Mouse (Mus musculus) MEL (cell line): ENCODE results near the gene Dagla. TPM values are rescaled to one million over a fixed set of nuclear protein-coding genes. Genes with fewer than 3 reads are reported as not detected.

ENCODE experiments used
- DNase-seq: peaks from one replicate; pipeline ENCODE4 v3.0.0; 2011; ENCODE audit warnings: low read depth, low spot score
- H3K27ac ChIP-seq: 2 replicates; pipeline ENCODE4 v1.5.1; 2012; ENCODE audit warnings: low read depth, mild to moderate bottlenecking, control low read depth, low read length, moderate library complexity; ENCODE audit not compliant: control insufficient read depth
- H3K27me3 ChIP-seq, 2 experiments: fragments of 150-350 bp in 1 of 2; sonication (generic) in 1 of 2; 2 replicates each; pipeline ENCODE4 v1.6.1; 2012; ENCODE audit warnings: low read length in 2 of 2, mild to moderate bottlenecking in 2 of 2, improper control_type of control experiment in 1 of 2, moderate library complexity in 1 of 2; ENCODE audit not compliant: insufficient read depth in 2 of 2, control insufficient read depth in 1 of 2
- H3K36me3 ChIP-seq, 2 experiments: 2 replicates each; pipeline ENCODE4 v1.6.1; 2012 to 2014; ENCODE audit warnings: low read length in 2 of 2, improper control_type of control experiment in 1 of 2, inconsistent platforms in 1 of 2, mild to moderate bottlenecking in 1 of 2; ENCODE audit not compliant: insufficient read depth in 2 of 2, control insufficient read depth in 1 of 2
- H3K4me1 ChIP-seq, 2 experiments: fragments of 150-350 bp in 1 of 2; sonication (generic) in 1 of 2; 2 replicates each; pipeline ENCODE4 v1.6.1; 2012; ENCODE audit warnings: low read length in 2 of 2, improper control_type of control experiment in 1 of 2, mild to moderate bottlenecking in 1 of 2; ENCODE audit not compliant: insufficient read depth in 2 of 2, control insufficient read depth in 1 of 2
- H3K4me3 ChIP-seq, 2 experiments: fragments of 150-350 bp in 1 of 2; sonication (generic) in 1 of 2; 2 replicates each; pipeline ENCODE4 v1.5.1; 2012; ENCODE audit warnings: low read depth in 2 of 2, low read length in 2 of 2, mild to moderate bottlenecking in 2 of 2, moderate library complexity in 2 of 2, control low read depth in 1 of 2, improper control_type of control experiment in 1 of 2; ENCODE audit not compliant: control insufficient read depth in 1 of 2, insufficient read depth in 1 of 2
- H3K79me2 ChIP-seq: 2 replicates; pipeline ENCODE4 v1.6.1; 2012; ENCODE audit warnings: mild to moderate bottlenecking, low read length, moderate library complexity; ENCODE audit not compliant: control insufficient read depth, poor library complexity, insufficient read depth
- H3K9ac ChIP-seq: 2 replicates; pipeline ENCODE4 v1.6.1; 2012; ENCODE audit warnings: low read depth, mild to moderate bottlenecking, control low read depth, low read length, moderate library complexity; ENCODE audit not compliant: control insufficient read depth, poor library complexity, severe bottlenecking
- H3K9me3 ChIP-seq: fragments of 150-350 bp; sonication (generic); replicated peaks from 2 replicates; pipeline ENCODE4 v1.6.1; 2012; ENCODE audit warnings: mild to moderate bottlenecking, low read length, improper control_type of control experiment, moderate library complexity; ENCODE audit not compliant: insufficient read depth
- CHD1 ChIP-seq: IDR thresholded peaks from 2 replicates; pipeline ENCODE4 v1.6.1; 2012; ENCODE audit warnings: low read depth, mild to moderate bottlenecking, inconsistent platforms, low read length, improper control_type of control experiment
- CTCF ChIP-seq, 3 experiments: IDR thresholded peaks in 2 of 3; conservative IDR thresholded peaks in 1 of 3; 2 replicates each; pipeline ENCODE4 v1.5.1; 2011 to 2012; ENCODE audit warnings: low read length in 3 of 3, low read depth in 2 of 3, mild to moderate bottlenecking in 2 of 3, improper control_type of control experiment in 1 of 3, inconsistent platforms in 1 of 3, mixed read lengths in 1 of 3, moderate library complexity in 1 of 3; ENCODE audit not compliant: control insufficient read depth in 1 of 3, insufficient read depth in 1 of 3, poor library complexity in 1 of 3, severe bottlenecking in 1 of 3
- E2F4 ChIP-seq: IDR thresholded peaks from 2 replicates; pipeline ENCODE4 v1.6.1; 2011; ENCODE audit warnings: low read depth, low read length, improper control_type of control experiment, borderline replicate concordance
- ELF1 ChIP-seq: IDR thresholded peaks from 2 replicates; pipeline ENCODE4 v1.6.1; 2014; ENCODE audit warnings: low read depth, mild to moderate bottlenecking, inconsistent platforms, low read length, improper control_type of control experiment, moderate library complexity
- EP300 ChIP-seq, 2 experiments: IDR thresholded peaks; 2 replicates each; pipeline ENCODE4 v1.6.1; 2011; ENCODE audit warnings: improper control_type of control experiment in 2 of 2, low read length in 2 of 2, low read depth in 1 of 2, mild to moderate bottlenecking in 1 of 2
- ETS1 ChIP-seq: IDR thresholded peaks from 2 replicates; pipeline ENCODE4 v1.6.1; 2012; ENCODE audit warnings: low read depth, mild to moderate bottlenecking, inconsistent platforms, low read length, improper control_type of control experiment, moderate library complexity
- GABPA ChIP-seq: IDR thresholded peaks from 2 replicates; pipeline ENCODE4 v1.6.1; 2012; ENCODE audit warnings: low read depth, mild to moderate bottlenecking, inconsistent platforms, low read length, improper control_type of control experiment, moderate library complexity
- GATA1 ChIP-seq: IDR thresholded peaks from 2 replicates; pipeline ENCODE4 v1.6.1; 2011; ENCODE audit warnings: low read depth, low read length, improper control_type of control experiment
- KAT2A ChIP-seq: conservative IDR thresholded peaks from 2 replicates; pipeline ENCODE4 v1.6.1; 2012; ENCODE audit warnings: low read depth, low read length, improper control_type of control experiment, inconsistent platforms
- MAFK ChIP-seq: IDR thresholded peaks from 2 replicates; pipeline ENCODE4 v1.6.1; 2011; ENCODE audit warnings: low read depth, mild to moderate bottlenecking, low read length, improper control_type of control experiment, borderline replicate concordance
- MAX ChIP-seq: IDR thresholded peaks from 2 replicates; pipeline ENCODE4 v1.6.1; 2011; ENCODE audit warnings: low read length, improper control_type of control experiment
- MEF2A ChIP-seq: IDR thresholded peaks from 2 replicates; pipeline ENCODE4 v1.6.1; 2014; ENCODE audit warnings: low read depth, mild to moderate bottlenecking, inconsistent platforms, low read length, improper control_type of control experiment; ENCODE audit not compliant: poor library complexity, insufficient replicate concordance, severe bottlenecking; ENCODE audit errors: extremely low read depth
- MXI1 ChIP-seq: IDR thresholded peaks from 2 replicates; pipeline ENCODE4 v1.6.1; 2011; ENCODE audit warnings: mild to moderate bottlenecking, low read depth, low read length, improper control_type of control experiment
- MYB ChIP-seq: IDR thresholded peaks from 2 replicates; pipeline ENCODE4 v1.6.1; 2011; ENCODE audit warnings: mild to moderate bottlenecking, low read depth, low read length, improper control_type of control experiment
- MYC ChIP-seq: IDR thresholded peaks from 2 replicates; pipeline ENCODE4 v1.6.1; 2011; ENCODE audit warnings: low read depth, mild to moderate bottlenecking, low read length, improper control_type of control experiment, moderate library complexity
- NELFE ChIP-seq: IDR thresholded peaks from 2 replicates; pipeline ENCODE4 v1.6.1; 2011; ENCODE audit warnings: low read depth, low read length, improper control_type of control experiment
- NRF1 ChIP-seq: IDR thresholded peaks from 2 replicates; pipeline ENCODE4 v1.6.1; 2014; ENCODE audit warnings: low read depth, mild to moderate bottlenecking, inconsistent platforms, low read length, improper control_type of control experiment, moderate library complexity; ENCODE audit not compliant: poor library complexity, insufficient read depth, severe bottlenecking
- POLR2AphosphoS5 ChIP-seq: IDR thresholded peaks from 2 replicates; pipeline ENCODE4 v1.6.1; 2012; ENCODE audit warnings: low read depth, borderline replicate concordance, mild to moderate bottlenecking, inconsistent platforms, low read length, moderate library complexity, mixed read lengths
- RCOR1 ChIP-seq: IDR thresholded peaks from 2 replicates; pipeline ENCODE4 v1.6.1; 2012; ENCODE audit warnings: low read depth, mild to moderate bottlenecking, inconsistent platforms, low read length, improper control_type of control experiment
- SIN3A ChIP-seq: IDR thresholded peaks from 2 replicates; pipeline ENCODE4 v1.6.1; 2012; ENCODE audit warnings: low read length, improper control_type of control experiment, inconsistent platforms
- SMC3 ChIP-seq: IDR thresholded peaks from 2 replicates; pipeline ENCODE4 v1.6.1; 2011; ENCODE audit warnings: low read depth, low read length, improper control_type of control experiment
- TAL1 ChIP-seq: IDR thresholded peaks from 2 replicates; pipeline ENCODE4 v1.6.1; 2012; ENCODE audit warnings: mild to moderate bottlenecking, inconsistent platforms, low read length, moderate library complexity, mixed read lengths
- TBP ChIP-seq: IDR thresholded peaks from 2 replicates; pipeline ENCODE4 v1.8.0; 2011; ENCODE audit warnings: low read depth, low read length, improper control_type of control experiment
- TCF12 ChIP-seq: IDR thresholded peaks from 2 replicates; pipeline ENCODE4 v1.6.1; 2014; ENCODE audit warnings: low read depth, mild to moderate bottlenecking, inconsistent platforms, low read length, improper control_type of control experiment, moderate library complexity
- UBTF ChIP-seq: IDR thresholded peaks from 2 replicates; pipeline ENCODE4 v1.6.1; 2012; ENCODE audit warnings: low read depth, mild to moderate bottlenecking, inconsistent platforms, low read length, improper control_type of control experiment, moderate library complexity, borderline replicate concordance; ENCODE audit not compliant: insufficient read depth
- ZC3H11A ChIP-seq: IDR thresholded peaks from 2 replicates; pipeline ENCODE4 v1.6.1; 2012; ENCODE audit warnings: low read depth, mild to moderate bottlenecking, inconsistent platforms, low read length, improper control_type of control experiment
- ZKSCAN1 ChIP-seq: IDR thresholded peaks from 2 replicates; pipeline ENCODE4 v1.6.1; 2012; ENCODE audit warnings: low read depth, mild to moderate bottlenecking, inconsistent platforms, low read length, improper control_type of control experiment, moderate library complexity
- ZMIZ1 ChIP-seq: IDR thresholded peaks from 2 replicates; pipeline ENCODE4 v1.6.1; 2012; ENCODE audit warnings: low read depth, mild to moderate bottlenecking, inconsistent platforms, low read length, improper control_type of control experiment, moderate library complexity
- polyA plus RNA-seq, 2 experiments: library from polyadenylated mRNA; stranded (reverse) in 1 of 2; unstranded in 1 of 2; fragments of >175 nt in 1 of 2; fragments of >200 nt in 1 of 2; gene quantifications; 2 replicates each; pipeline versions ENCODE4 v1.2.1 to v1.2.4; 2012; ENCODE audit warnings: low replicate concordance in 2 of 2, low read depth in 1 of 2; ENCODE audit not compliant: insufficient read length in 2 of 2, insufficient read depth in 1 of 2, missing spikeins in 1 of 2
- total RNA-seq: library from RNA; depleted of rRNA; stranded (reverse); fragments of 300-350 nt; gene quantifications from 2 replicates; pipeline ENCODE4 v1.2.3, GENCODE M21; 2012

Gene Dagla
- total and polyA plus RNA-seq, 3 experiments, result not detected

DNA sequence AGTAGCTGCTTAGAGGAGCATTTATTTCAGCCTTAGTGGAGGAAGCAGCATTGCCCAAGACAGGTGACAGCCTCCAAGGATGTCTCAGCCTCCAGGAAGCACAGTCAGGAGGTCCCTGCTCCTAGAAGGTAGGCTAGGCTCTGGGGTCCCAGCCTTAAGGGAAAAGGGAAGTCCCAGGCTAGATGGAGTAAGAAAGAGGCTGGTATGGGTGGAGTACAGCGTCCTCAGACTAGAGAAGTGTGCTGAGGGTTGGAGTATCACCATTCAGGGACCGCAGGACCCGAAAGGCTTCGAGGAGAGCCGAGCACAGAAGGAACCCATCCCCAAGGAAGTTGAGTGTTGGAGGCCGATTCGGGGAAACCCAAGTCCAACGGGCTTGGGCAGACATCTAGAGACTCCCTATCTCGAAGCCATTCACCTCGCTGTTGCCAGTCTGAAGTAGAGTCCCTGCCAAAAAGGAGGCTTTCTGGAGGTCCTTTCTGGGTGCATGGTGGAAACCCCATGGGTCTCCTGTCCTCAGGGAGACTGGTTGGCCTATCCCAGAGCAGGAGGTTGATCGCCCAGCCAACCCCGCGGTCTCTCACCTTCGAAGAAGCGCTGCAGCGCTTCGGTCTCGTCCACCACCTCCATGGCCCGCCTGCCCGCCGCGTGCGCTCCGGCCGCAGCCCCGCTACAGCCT is 64.6 kb downstream of the Dagla start:
- TF ChIP-seq SIN3A, result no peak
- no peak for TF ChIP-seq TBP
- TF ChIP-seq MYC, result no peak
- TF ChIP-seq ELF1, result no peak
- no peak for TF ChIP-seq NRF1
- TF ChIP-seq RCOR1, result no peak
- TF ChIP-seq MYB, result no peak
- TF ChIP-seq MAX, result no peak
- TF ChIP-seq TCF12, result no peak
- TF ChIP-seq ZMIZ1, result no peak
- no peak for TF ChIP-seq ZKSCAN1
- no peak for TF ChIP-seq MXI1
- no peak for TF ChIP-seq GABPA
- no peak for TF ChIP-seq POLR2AphosphoS5
- TF ChIP-seq E2F4, result no peak
- TF ChIP-seq TAL1, result no peak
- peak overlapping the region; percentile 37 to 52; a peak in 3 of 4 replicates for H3K4me3 ChIP-seq
- no peaks in the 10 kb centered on the region for H3K36me3 ChIP-seq
- peak overlapping the region; percentile 57 for H3K9ac ChIP-seq
- H3K9me3 ChIP-seq, result no peaks in the 10 kb centered on the region
- H3K27ac ChIP-seq, result no peak overlapping the region
- no peaks in the 10 kb centered on the region; the same call in 1 of the 2 replicates for H3K79me2 ChIP-seq
- no peaks in the 10 kb centered on the region for H3K27me3 ChIP-seq
- H3K4me1 ChIP-seq, result peaks cover 0 to 7% of the 10 kb centered on the region in 2 experiments; a peak in 1 of 4 replicates
- DNase-seq, result peak; percentile 51

DNA sequence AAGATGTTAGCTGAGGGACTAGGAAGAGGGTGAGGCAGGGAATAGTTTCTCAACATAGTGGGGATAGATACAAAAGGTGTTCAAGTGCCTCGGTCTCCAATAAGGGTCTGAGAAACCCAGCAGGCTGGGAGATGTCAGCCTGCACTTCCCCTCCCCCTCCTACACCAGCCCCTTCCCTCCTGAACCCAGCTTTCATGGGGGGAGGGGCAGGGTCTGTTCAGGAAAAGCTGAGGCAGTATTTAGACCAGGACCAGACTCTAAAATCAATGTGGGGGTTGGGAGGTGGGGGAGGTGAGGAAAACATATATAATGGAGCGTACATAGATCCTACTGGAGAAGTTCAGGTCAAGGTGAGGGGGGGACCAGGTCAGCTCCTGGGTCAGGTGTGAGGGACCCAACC is 65.3 kb downstream of the Dagla start:
- Histone ChIP-seq H3K4me1 (peaks cover 0 to 7% of the 10 kb centered on the region in 2 experiments; a peak in 1 of 4 replicates), H3K36me3 (no peaks in the 10 kb centered on the region), H3K79me2 (no peaks in the 10 kb centered on the region; the same call in 1 of the 2 replicates), H3K9ac (no peak overlapping the region), H3K27me3 (no peaks in the 10 kb centered on the region), H3K4me3 (no peak overlapping the region), H3K9me3 (no peaks in the 10 kb centered on the region)
- TF ChIP-seq UBTF (no peak), ETS1 (no peak), GATA1 (no peak), MAFK (no peak), MEF2A (no peak), TBP (no peak), MAX (no peak), POLR2AphosphoS5 (no peak), EP300 (IDR thresholded peaks at IDR 0.05; ENCODE audit: low read depth in 1 of 2, low read length in 2 of 2) (no peak), NELFE (no peak), ZC3H11A (no peak), TAL1 (no peak), RCOR1 (no peak), CHD1 (no peak), NRF1 (no peak), CTCF (IDR thresholded peaks at IDR 0.05 in 2 of 3, conservative IDR thresholded peaks at IDR 0.05 in 1 of 3; ENCODE audit: control insufficient read depth in 1 of 3, insufficient read depth in 1 of 3, low read depth in 2 of 3, low read length in 3 of 3, poor library complexity in 1 of 3, severe bottlenecking in 1 of 3) (no peak), KAT2A (no peak), GABPA (no peak), SMC3 (no peak)
- TF ChIP-seq, all 39 proteins: peak for 0
- no peak overlapping the region for H3K27ac ChIP-seq
- DNase-seq, result no peak
